Mouse (Mus musculus): ENCODE measurements around the gene Gm3727. TPM values are rescaled to one million over a fixed set of nuclear protein-coding genes. Genes with fewer than 3 reads are reported as not detected.
"Not testable (repeated sequence)": the region's sequence is repeated elsewhere in the genome, so short reads cannot be mapped to it uniquely, and the experiment has no call there.

Gene Gm3727
- not detected in 2 replicates for polyA plus RNA-seq (2012; ENCODE audit: insufficient read depth, insufficient read length, missing spikeins)

GRCm38 (mm10) chr14:7264614-7265013 is at the start of gene Gm3727:
Gene Gm3727, minus strand, starts transcription at chr14:7264714.
- H3K4me1 ChIP-seq (ENCODE audit: control insufficient read depth, insufficient read depth, low read length); H3K4me3 ChIP-seq (ENCODE audit: insufficient read depth, low read length); H3K27ac ChIP-seq (ENCODE audit: insufficient read depth, low read depth, low read length): not testable (repeated sequence)

GRCm38 (mm10) chr14:7243498-7243897 is 21.0 kb downstream of the Gm3727 start:
- not testable (repeated sequence) for H3K27ac ChIP-seq (ENCODE audit: insufficient read depth, low read depth, low read length); H3K4me1 ChIP-seq (ENCODE audit: control insufficient read depth, insufficient read depth, low read length); H3K4me3 ChIP-seq (ENCODE audit: insufficient read depth, low read length)

Other genes with a start within 250 kb of the Gm3727 start
- gene Gm10406, start 237.3 kb downstream of the Gm3727 start, polyA plus RNA-seq (2012; ENCODE audit: insufficient read depth, insufficient read length, missing spikeins): not detected in 2 replicates
- gene Gm3685, start 219.7 kb downstream of the Gm3727 start, polyA plus RNA-seq (2012; ENCODE audit: insufficient read depth, insufficient read length, missing spikeins): not detected in 2 replicates
- not detected in 2 replicates for gene Gm3696, start 164.1 kb downstream of the Gm3727 start, polyA plus RNA-seq (2012; ENCODE audit: insufficient read depth, insufficient read length, missing spikeins)
- not detected in 2 replicates for gene Gm6676, start 139.3 kb downstream of the Gm3727 start, polyA plus RNA-seq (2012; ENCODE audit: insufficient read depth, insufficient read length, missing spikeins)
- not detected in 2 replicates for gene Gm3512, start 90.2 kb downstream of the Gm3727 start, polyA plus RNA-seq (2012; ENCODE audit: insufficient read depth, insufficient read length, missing spikeins)
- gene Gm16434, start 70.2 kb downstream of the Gm3727 start, polyA plus RNA-seq (2012; ENCODE audit: insufficient read depth, insufficient read length, missing spikeins): not detected in 2 replicates
- gene Gm3739, start 50.3 kb upstream of the Gm3727 start, polyA plus RNA-seq (2012; ENCODE audit: insufficient read depth, insufficient read length, missing spikeins): not detected in 2 replicates
- gene Gm5797, start 67.7 kb upstream of the Gm3727 start, polyA plus RNA-seq (2012; ENCODE audit: insufficient read depth, insufficient read length, missing spikeins): not detected in 2 replicates
- gene Gm8374, start 100.4 kb upstream of the Gm3727 start, polyA plus RNA-seq (2012; ENCODE audit: insufficient read depth, insufficient read length, missing spikeins): not detected in 2 replicates
- not detected in 2 replicates for gene Gm3755, start 186.2 kb upstream of the Gm3727 start, polyA plus RNA-seq (2012; ENCODE audit: insufficient read depth, insufficient read length, missing spikeins)
- not detected in 2 replicates for gene Gm3752, start 219.0 kb upstream of the Gm3727 start, polyA plus RNA-seq (2012; ENCODE audit: insufficient read depth, insufficient read length, missing spikeins)

Data from bone marrow macrophage, adult 2 months (primary cell).